Mouse (Mus musculus) hindbrain, embryonic 14.5 days (tissue): ENCODE measurements around the gene Ap5z1. TPM values are rescaled to one million over a fixed set of nuclear protein-coding genes. Genes with fewer than 3 reads are reported as not detected.

Source experiments
- ATAC-seq: fragments of 200-750 bp; cut with Nextera tagmentation; 2 replicates; pipeline ENCODE4 v1.8.0; 2017; ENCODE audit warnings: moderate number of reproducible peaks, mild to moderate bottlenecking, moderate TSS enrichment, moderate library complexity; ENCODE audit not compliant: low FRiP score
- DNase-seq: peaks from one replicate; pipeline ENCODE4 v3.0.0-alpha.2; 2015; ENCODE audit warnings: low spot score
- H3K27ac ChIP-seq: fragments of 300-500 bp; sonication (generic); 2 replicates; pipeline ENCODE4 v1.5.1; 2014; ENCODE audit warnings: mild to moderate bottlenecking, moderate library complexity
- H3K27me3 ChIP-seq: fragments of 300-500 bp; sonication (generic); 2 replicates; pipeline ENCODE4 v1.6.1; 2014; ENCODE audit warnings: mild to moderate bottlenecking, low read length, mixed read lengths; ENCODE audit not compliant: control insufficient read depth, insufficient read depth
- H3K36me3 ChIP-seq: fragments of 300-500 bp; sonication (generic); replicated peaks from 2 replicates; pipeline ENCODE4 v1.6.1; 2014; ENCODE audit not compliant: control insufficient read depth, insufficient read depth
- H3K4me1 ChIP-seq: fragments of 300-500 bp; sonication (generic); replicated peaks from 2 replicates; pipeline ENCODE4 v1.6.1; 2014; ENCODE audit warnings: antibody characterized with exemption, low read length, mixed read lengths; ENCODE audit not compliant: control insufficient read depth, insufficient read depth
- H3K4me2 ChIP-seq: fragments of 300-500 bp; sonication (generic); replicated peaks from 2 replicates; pipeline ENCODE4 v1.6.1; 2014; ENCODE audit warnings: mild to moderate bottlenecking, moderate library complexity
- H3K4me3 ChIP-seq: fragments of 300-500 bp; sonication (generic); replicated peaks from 2 replicates; pipeline ENCODE4 v1.5.1; 2014; ENCODE audit warnings: mild to moderate bottlenecking, low read length
- H3K9ac ChIP-seq: fragments of 300-500 bp; sonication (generic); 2 replicates; pipeline ENCODE4 v1.6.1; 2014
- H3K9me3 ChIP-seq: fragments of 300-500 bp; sonication (generic); 2 replicates; pipeline ENCODE4 v1.6.1; 2016; ENCODE audit warnings: low read length; ENCODE audit not compliant: control insufficient read depth
- WGBS: fragments of 180-500 bp; shearing (Covaris S2); extraction: QIAGEN DNeasy Blood & Tissue Kit; methylation state at CpG from one replicate; pipeline ENCODE4 v1.1.7; 2014; 5-methylcytosine and 5-hydroxymethylcytosine counted together
- polyA plus RNA-seq: library from polyadenylated mRNA; unstranded; fragments of >200 nt; fragmentation: Nextera tagmentation; extraction: Ambion mirVana; gene quantifications from 2 replicates; pipeline ENCODE4 v1.2.1, GENCODE M21; 2014

Ap5z1 gene
- polyA plus RNA-seq, 1 experiment from 2014 or later, result 12.9 TPM

DNA sequence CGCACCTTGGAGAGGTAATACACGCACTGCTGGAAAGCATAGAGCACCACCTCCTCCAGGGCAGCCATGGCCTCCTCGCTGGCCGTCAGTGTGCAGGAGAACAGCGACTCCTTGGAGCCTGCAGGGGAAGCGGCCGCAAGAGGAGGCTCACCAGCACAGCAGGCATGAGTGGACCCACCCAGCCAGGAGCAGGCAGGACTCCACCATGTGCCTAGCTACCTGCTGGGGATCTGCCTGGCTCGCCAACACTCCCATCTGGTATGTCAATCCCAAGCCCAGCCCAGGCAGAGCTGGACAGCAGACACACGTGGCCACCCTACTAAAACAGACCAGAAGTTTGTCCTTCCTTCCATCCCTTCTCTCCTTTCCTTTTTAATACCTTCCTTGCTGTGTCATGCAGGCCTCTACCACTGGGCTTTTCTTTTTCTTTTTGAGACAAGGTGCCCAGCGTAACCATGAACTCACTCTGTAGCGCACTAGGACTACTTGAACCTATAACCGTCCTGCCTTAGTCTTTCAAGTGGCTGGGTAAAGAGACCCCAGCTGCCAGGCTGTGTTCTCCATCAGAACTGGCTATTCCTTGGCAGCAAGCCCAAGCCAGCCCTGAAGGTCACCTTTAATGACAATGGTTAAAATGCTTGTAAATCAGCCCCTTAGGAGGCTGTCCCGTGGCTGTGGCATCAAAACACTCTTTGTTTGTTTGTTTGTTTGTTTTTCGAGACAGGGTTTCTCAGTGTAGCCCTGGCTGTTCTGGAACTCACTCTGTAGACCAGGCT lies 31.8 kb downstream of the Ap5z1 start:
- no peak overlapping the region for H3K4me3 ChIP-seq
- no peak for DNase-seq
- ATAC-seq, result no peak
- 56% methylated on average over 14 of the region's 14 CpGs for WGBS
- no peak overlapping the region for H3K9ac ChIP-seq
- H3K4me1 ChIP-seq, result no peaks in the 10 kb centered on the region
- H3K36me3 ChIP-seq, result peaks cover 7% of the 10 kb centered on the region; the same call in 1 of the 2 replicates
- no peaks in the 10 kb centered on the region for H3K27me3 ChIP-seq
- no peak overlapping the region for H3K27ac ChIP-seq
- no peak overlapping the region for H3K4me2 ChIP-seq
- no peaks in the 10 kb centered on the region for H3K9me3 ChIP-seq

GRCm38 (mm10) chr5:142498964-142499363 lies 35.2 kb downstream of the Ap5z1 start:
- no peak for ATAC-seq
- WGBS, result 41% methylated on average over 3 of the region's 3 CpGs
- H3K27ac ChIP-seq, result no peak overlapping the region

GRCm38 (mm10) chr5:142500918-142501317 lies 37.2 kb downstream of the Ap5z1 start:
- WGBS, result 82% methylated on average over 10 of the region's 10 CpGs
- H3K36me3 ChIP-seq, result peaks cover 15% of the 10 kb centered on the region; the same call in 1 of the 2 replicates
- H3K27ac ChIP-seq, result no peak overlapping the region
- no peaks in the 10 kb centered on the region for H3K27me3 ChIP-seq
- H3K9ac ChIP-seq, result no peak overlapping the region
- no peaks in the 10 kb centered on the region for H3K9me3 ChIP-seq
- ATAC-seq (no peak), DNase-seq (no peak)
- no peak overlapping the region for H3K4me2 ChIP-seq
- no peak overlapping the region for H3K4me3 ChIP-seq
- H3K4me1 ChIP-seq, result no peaks in the 10 kb centered on the region

More at GRCm38 (mm10) chr5:142498964-142499363, 35.2 kb downstream of the Ap5z1 start:
- peaks cover 13% of the 10 kb centered on the region; the same call in 1 of the 2 replicates for H3K36me3 ChIP-seq
- no peak overlapping the region for H3K9ac ChIP-seq
- H3K4me2 ChIP-seq, result no peak overlapping the region
- H3K27me3 ChIP-seq, result no peaks in the 10 kb centered on the region
- H3K9me3 ChIP-seq, result no peaks in the 10 kb centered on the region
- peak; percentile 55 for DNase-seq
- H3K4me1 ChIP-seq, result no peaks in the 10 kb centered on the region
- H3K4me3 ChIP-seq, result no peak overlapping the region

- H3K27me3 ChIP-seq, result no peaks in the 10 kb centered on the region
- no peak overlapping the region for H3K4me2 ChIP-seq
- peaks cover 18% of the 10 kb centered on the region; the same call in 1 of the 2 replicates for H3K36me3 ChIP-seq
- ATAC-seq (peak; percentile 82), DNase-seq (peak; percentile 81)
- no peak overlapping the region for H3K9ac ChIP-seq
- no peak overlapping the region for H3K27ac ChIP-seq
- no peaks in the 10 kb centered on the region for H3K9me3 ChIP-seq
- no peaks in the 10 kb centered on the region for H3K4me1 ChIP-seq
- 12% methylated on average over 3 of the region's 3 CpGs for WGBS
- no peak overlapping the region for H3K4me3 ChIP-seq
Measured at GRCm38 (mm10) chr5:142502414-142502813, 38.7 kb downstream of the Ap5z1 start.

DNA sequence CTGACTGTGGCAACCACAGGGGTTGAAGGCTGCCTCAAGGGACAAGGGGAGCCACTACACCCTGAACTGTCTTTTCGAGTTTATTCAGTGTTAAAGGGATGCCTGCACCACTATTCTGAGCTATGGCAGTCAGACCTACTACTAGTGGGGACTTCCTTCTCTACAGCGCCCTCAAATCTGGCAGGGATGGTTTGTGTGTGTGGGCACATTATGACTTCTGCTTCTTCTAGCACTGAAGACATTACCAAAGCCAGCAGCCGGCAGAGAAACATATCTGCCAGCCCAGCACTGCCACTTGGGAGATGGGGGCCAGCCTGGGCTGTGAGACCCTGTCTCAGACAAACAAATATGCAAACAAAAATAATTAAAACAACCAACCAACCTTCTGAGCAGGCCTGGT lies 40.4 kb downstream of the Ap5z1 start:
- ATAC-seq (no peak), DNase-seq (no peak)
- no peaks in the 10 kb centered on the region for H3K27me3 ChIP-seq
- no peaks in the 10 kb centered on the region for H3K9me3 ChIP-seq
- H3K4me1 ChIP-seq, result peaks cover 9% of the 10 kb centered on the region
- H3K4me3 ChIP-seq, result no peak overlapping the region
- H3K27ac ChIP-seq, result no peak overlapping the region
- WGBS, result 80% methylated on average over 3 of the region's 3 CpGs
- H3K9ac ChIP-seq, result no peak overlapping the region
- H3K4me2 ChIP-seq, result no peak overlapping the region
- H3K36me3 ChIP-seq, result peaks cover 11% of the 10 kb centered on the region; the same call in 1 of the 2 replicates

- ATAC-seq, result no peak
- H3K9ac ChIP-seq, result no peak overlapping the region
- H3K36me3 ChIP-seq, result peaks cover 11% of the 10 kb centered on the region; the same call in 1 of the 2 replicates
- no peaks in the 10 kb centered on the region for H3K9me3 ChIP-seq
- H3K27me3 ChIP-seq, result no peaks in the 10 kb centered on the region
- peaks cover 20% of the 10 kb centered on the region for H3K4me1 ChIP-seq
- H3K4me2 ChIP-seq, result 0 out of 2 replicates have a peak overlapping the region, but pooled peaks have one; percentile 10
- H3K27ac ChIP-seq, result no peak overlapping the region
- DNase-seq, result no peak
- 79% methylated on average over 3 of the region's 3 CpGs for WGBS
- H3K4me3 ChIP-seq, result no peak overlapping the region
Measured at GRCm38 (mm10) chr5:142505695-142506423, 42.1 kb downstream of the Ap5z1 start.

- Histone ChIP-seq H3K9ac (peak overlapping the region; percentile 69), H3K27ac (peak overlapping the region; percentile 90), H3K4me2 (peak overlapping the region; percentile 54), H3K9me3 (no peaks in the 10 kb centered on the region), H3K36me3 (peaks cover 5% of the 10 kb centered on the region; the same call in 1 of the 2 replicates), H3K27me3 (no peaks in the 10 kb centered on the region), H3K4me3 (peak overlapping the region; percentile 18), H3K4me1 (peaks cover 20% of the 10 kb centered on the region)
- ATAC-seq, result peak; percentile 61
- WGBS, result 7% methylated on average over 15 of the region's 15 CpGs
- DNase-seq, result peak; percentile 30
Measured at GRCm38 (mm10) chr5:142509141-142510060, 45.7 kb downstream of the Ap5z1 start.

- Histone ChIP-seq H3K4me2 (peak overlapping the region; percentile 54; the same call in 1 of the 2 replicates), H3K9me3 (no peaks in the 10 kb centered on the region), H3K27me3 (no peaks in the 10 kb centered on the region), H3K36me3 (peaks cover 5% of the 10 kb centered on the region; the same call in 1 of the 2 replicates), H3K27ac (peak overlapping the region; percentile 90), H3K4me3 (no peak overlapping the region), H3K4me1 (peaks cover 20% of the 10 kb centered on the region), H3K9ac (peak overlapping the region; percentile 69)
- DNase-seq (no peak), ATAC-seq (no peak)
- 47% methylated on average over 7 of the region's 7 CpGs for WGBS
Measured at GRCm38 (mm10) chr5:142510061-142510414, 46.3 kb downstream of the Ap5z1 start.
